Mouse (Mus musculus): ENCODE results near the gene Tmem223. TPM values are rescaled to one million over a fixed set of nuclear protein-coding genes. Genes with fewer than 3 reads are reported as not detected.

Tmem223 gene
- polyA plus RNA-seq, 1 experiment from 2014 or later = 270 TPM

GRCm38 (mm10) chr19:8758899-8759298 lies 11.9 kb upstream of the Tmem223 start:
- peaks cover 16% of the 10 kb centered on the region for H3K4me1 ChIP-seq (ENCODE audit: control insufficient read depth, insufficient read depth, low read length)
- no peaks in the 10 kb centered on the region for H3K27me3 ChIP-seq (ENCODE audit: control insufficient read depth, insufficient read depth, low read length)
- peaks cover 35% of the 10 kb centered on the region for H3K36me3 ChIP-seq (ENCODE audit: control insufficient read depth, insufficient read depth, low read length)
- WGBS = 94% methylated on average over 2 of the region's 2 CpGs
- no peak overlapping the region for H3K27ac ChIP-seq (replicated peaks; ENCODE audit: low read depth, low read length)
- H3K9me3 ChIP-seq (ENCODE audit: control insufficient read depth, low read length) = no peaks in the 10 kb centered on the region
- no peak overlapping the region for H3K9ac ChIP-seq (replicated peaks; ENCODE audit: low read length)
- ATAC-seq (ENCODE audit: low FRiP score, low TSS enrichment) (no peak), DNase-seq (no peak)
- peak overlapping the region; percentile 84; the same call in 1 of the 2 replicates for H3K4me2 ChIP-seq (ENCODE audit: low read length)
- H3K4me3 ChIP-seq (replicated peaks; ENCODE audit: low read depth, low read length) = no peak overlapping the region

- H3K27me3 ChIP-seq (ENCODE audit: control insufficient read depth, insufficient read depth, low read length) = no peaks in the 10 kb centered on the region
- peaks cover 7% of the 10 kb centered on the region; the same call in 1 of the 2 replicates for H3K9me3 ChIP-seq (ENCODE audit: control insufficient read depth, low read length)
- WGBS = 92% methylated on average over 2 of the region's 2 CpGs
- DNase-seq (no peak), ATAC-seq (ENCODE audit: low FRiP score, low TSS enrichment) (no peak)
- H3K36me3 ChIP-seq (ENCODE audit: control insufficient read depth, insufficient read depth, low read length) = peaks cover 37% of the 10 kb centered on the region
- no peak overlapping the region for H3K4me3 ChIP-seq (replicated peaks; ENCODE audit: low read depth, low read length)
- no peak overlapping the region for H3K9ac ChIP-seq (replicated peaks; ENCODE audit: low read length)
- H3K27ac ChIP-seq (replicated peaks; ENCODE audit: low read depth, low read length) = no peak overlapping the region
- H3K4me1 ChIP-seq (ENCODE audit: control insufficient read depth, insufficient read depth, low read length) = peaks cover 16% of the 10 kb centered on the region
- no peak overlapping the region for H3K4me2 ChIP-seq (ENCODE audit: low read length)
Observed at GRCm38 (mm10) chr19:8760757-8761156, 10.0 kb upstream of the Tmem223 start.

DNA sequence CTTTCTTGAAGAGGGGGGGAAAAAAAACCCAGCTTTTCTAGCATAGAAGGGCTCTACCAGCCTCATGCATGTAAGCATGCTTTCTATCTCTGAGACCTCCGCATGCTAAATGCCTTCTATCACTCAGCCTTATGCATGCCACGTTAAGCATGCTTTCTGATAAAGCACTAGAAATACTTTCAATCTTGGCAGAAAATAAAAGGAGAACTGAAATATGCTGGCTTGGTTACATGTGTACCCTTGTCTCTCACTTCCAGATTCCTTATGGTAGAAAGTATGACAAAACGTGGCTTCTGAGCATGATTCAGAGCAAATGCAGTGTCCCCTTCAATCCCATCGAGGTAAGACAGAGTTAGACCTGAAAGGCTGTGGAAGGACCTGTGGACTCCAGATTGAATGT lies 7.5 kb upstream of the Tmem223 start:
- Histone ChIP-seq H3K27ac (replicated peaks; ENCODE audit: low read depth, low read length) (no peak overlapping the region), H3K4me2 (ENCODE audit: low read length) (no peak overlapping the region), H3K4me1 (ENCODE audit: control insufficient read depth, insufficient read depth, low read length) (peaks cover 3% of the 10 kb centered on the region), H3K27me3 (ENCODE audit: control insufficient read depth, insufficient read depth, low read length) (no peaks in the 10 kb centered on the region), H3K36me3 (ENCODE audit: control insufficient read depth, insufficient read depth, low read length) (peaks cover 62% of the 10 kb centered on the region), H3K4me3 (replicated peaks; ENCODE audit: low read depth, low read length) (no peak overlapping the region), H3K9ac (replicated peaks; ENCODE audit: low read length) (no peak overlapping the region), H3K9me3 (ENCODE audit: control insufficient read depth, low read length) (peaks cover 7% of the 10 kb centered on the region; the same call in 1 of the 2 replicates)
- WGBS = 97% methylated on average over 4 of the region's 4 CpGs
- DNase-seq = no peak
- no peak for ATAC-seq (ENCODE audit: low FRiP score, low TSS enrichment)

DNA sequence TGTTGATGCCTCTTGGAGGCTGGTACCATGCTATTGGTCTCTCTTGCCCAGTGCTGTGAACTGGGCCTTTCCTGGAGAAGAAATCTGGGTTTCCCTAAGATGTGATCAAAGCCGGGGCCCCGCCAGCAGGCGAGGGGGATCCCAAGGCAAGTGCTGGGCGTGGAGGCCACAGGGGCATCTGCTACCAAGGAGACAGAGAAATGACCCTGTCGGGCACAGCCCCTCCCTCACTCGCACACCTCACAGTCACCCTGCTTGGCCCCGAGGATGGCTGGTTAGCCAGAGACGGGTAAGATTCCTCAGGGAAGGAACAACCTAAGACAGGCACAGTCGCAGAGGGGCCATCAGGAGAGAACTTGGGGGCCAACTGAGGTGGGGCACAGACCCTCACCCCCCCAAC lies 5.2 kb upstream of the Tmem223 start:
- no peak overlapping the region for H3K4me3 ChIP-seq (replicated peaks; ENCODE audit: low read depth, low read length)
- H3K27ac ChIP-seq (replicated peaks; ENCODE audit: low read depth, low read length) = no peak overlapping the region
- H3K9me3 ChIP-seq (ENCODE audit: control insufficient read depth, low read length) = peaks cover 7% of the 10 kb centered on the region; the same call in 1 of the 2 replicates
- H3K27me3 ChIP-seq (ENCODE audit: control insufficient read depth, insufficient read depth, low read length) = no peaks in the 10 kb centered on the region
- no peak for ATAC-seq (ENCODE audit: low FRiP score, low TSS enrichment)
- DNase-seq = no peak
- 98% methylated on average over 9 of the region's 9 CpGs for WGBS
- H3K4me2 ChIP-seq (ENCODE audit: low read length) = no peak overlapping the region
- H3K36me3 ChIP-seq (ENCODE audit: control insufficient read depth, insufficient read depth, low read length) = peaks cover 85% of the 10 kb centered on the region
- H3K4me1 ChIP-seq (ENCODE audit: control insufficient read depth, insufficient read depth, low read length) = 0 out of 2 replicates have a peak, but pooled peaks cover 3% of the 10 kb centered on the region
- H3K9ac ChIP-seq (replicated peaks; ENCODE audit: low read length) = no peak overlapping the region

DNA sequence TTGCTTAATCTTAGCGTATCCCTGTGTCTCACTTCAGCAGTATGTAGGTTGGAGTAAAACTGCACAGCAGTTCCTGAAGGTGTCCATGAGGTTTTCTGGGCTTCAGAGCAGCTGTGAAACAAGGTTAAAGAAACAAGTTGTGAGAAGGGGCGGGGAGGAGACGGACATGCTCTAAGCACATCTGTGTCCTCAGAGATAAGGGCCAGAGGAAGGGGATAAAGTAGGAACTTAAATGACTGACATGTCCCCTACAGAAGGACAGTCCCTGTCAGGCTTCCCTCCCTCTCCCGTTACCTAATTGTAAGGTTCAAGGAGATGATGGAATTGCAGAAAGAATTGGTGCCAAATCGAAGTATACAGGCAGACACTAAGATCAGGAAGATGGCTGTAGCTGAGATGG lies 2.2 kb downstream of the Tmem223 start:
- Histone ChIP-seq H3K9ac (replicated peaks; ENCODE audit: low read length) (no peak overlapping the region), H3K4me1 (ENCODE audit: control insufficient read depth, insufficient read depth, low read length) (peaks cover 34% of the 10 kb centered on the region), H3K9me3 (ENCODE audit: control insufficient read depth, low read length) (no peaks in the 10 kb centered on the region), H3K27ac (replicated peaks; ENCODE audit: low read depth, low read length) (no peak overlapping the region), H3K36me3 (ENCODE audit: control insufficient read depth, insufficient read depth, low read length) (peaks cover 51% of the 10 kb centered on the region), H3K4me2 (ENCODE audit: low read length) (peak overlapping the region; percentile 100), H3K27me3 (ENCODE audit: control insufficient read depth, insufficient read depth, low read length) (no peaks in the 10 kb centered on the region), H3K4me3 (replicated peaks; ENCODE audit: low read depth, low read length) (peak overlapping the region; percentile 10; the same call in 1 of the 2 replicates)
- WGBS = 91% methylated on average over 5 of the region's 5 CpGs
- ATAC-seq (ENCODE audit: low FRiP score, low TSS enrichment) (no peak), DNase-seq (no peak)

- DNase-seq = no peak
Observed at GRCm38 (mm10) chr19:8773409-8773808, 2.6 kb downstream of the Tmem223 start.

GRCm38 (mm10) chr19:8774086-8774835 lies 3.5 kb downstream of the Tmem223 start, which contains the start of gene Tmem179b:
Gene Tmem179b, minus strand, starts transcription at chr19:8774467.
- peaks cover 46% of the 10 kb centered on the region for H3K36me3 ChIP-seq (ENCODE audit: control insufficient read depth, insufficient read depth, low read length)
- under 1% methylated on average over 68 of the region's 68 CpGs for WGBS
- peak; percentile 93 for ATAC-seq (ENCODE audit: low FRiP score, low TSS enrichment)

More at GRCm38 (mm10) chr19:8773409-8773808, 2.6 kb downstream of the Tmem223 start:
- peak overlapping the region; percentile 100 for H3K4me2 ChIP-seq (ENCODE audit: low read length)
- H3K4me1 ChIP-seq (ENCODE audit: control insufficient read depth, insufficient read depth, low read length) = peaks cover 34% of the 10 kb centered on the region
- peak overlapping the region; percentile 78; the same call in 1 of the 2 replicates for H3K9ac ChIP-seq (replicated peaks; ENCODE audit: low read length)
- no peak overlapping the region for H3K27ac ChIP-seq (replicated peaks; ENCODE audit: low read depth, low read length)
- H3K4me3 ChIP-seq (replicated peaks; ENCODE audit: low read depth, low read length) = peak overlapping the region; percentile 64
- no peaks in the 10 kb centered on the region for H3K27me3 ChIP-seq (ENCODE audit: control insufficient read depth, insufficient read depth, low read length)
- no peak for ATAC-seq (ENCODE audit: low FRiP score, low TSS enrichment)
- 57% methylated on average over 6 of the region's 6 CpGs for WGBS
- no peaks in the 10 kb centered on the region for H3K9me3 ChIP-seq (ENCODE audit: control insufficient read depth, low read length)
- peaks cover 51% of the 10 kb centered on the region for H3K36me3 ChIP-seq (ENCODE audit: control insufficient read depth, insufficient read depth, low read length)

DNA sequence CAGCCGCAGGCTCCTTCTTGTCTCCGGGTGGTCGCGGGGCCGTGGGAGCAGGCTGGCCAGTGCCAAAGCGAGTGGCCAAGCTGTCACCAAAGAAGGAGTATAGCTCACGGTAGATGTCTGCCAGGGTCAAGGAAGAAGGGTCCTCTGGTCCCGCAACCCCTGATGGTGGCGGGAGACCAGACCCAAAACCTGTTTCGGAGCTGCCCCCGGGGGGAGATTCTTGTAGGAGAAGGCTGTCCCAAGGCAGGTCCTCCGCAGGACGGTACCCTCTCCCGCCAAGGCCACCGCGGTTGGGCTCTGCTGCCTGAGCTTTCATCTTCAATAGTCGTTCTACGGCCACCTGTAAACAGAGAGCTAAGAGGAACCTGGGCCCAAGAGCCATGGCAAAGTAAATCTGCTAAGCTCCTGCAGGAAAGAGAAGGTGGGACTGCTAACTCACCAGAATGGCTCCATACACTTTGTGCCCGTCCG lies 4.2 kb downstream of the Tmem223 start:
- WGBS = 5% methylated on average over 20 of the region's 20 CpGs
- H3K4me2 ChIP-seq (ENCODE audit: low read length) = peak overlapping the region; percentile 100
- H3K27ac ChIP-seq (replicated peaks; ENCODE audit: low read depth, low read length) = peak overlapping the region; percentile 99
- peak overlapping the region; percentile 78 for H3K9ac ChIP-seq (replicated peaks; ENCODE audit: low read length)
- ATAC-seq (ENCODE audit: low FRiP score, low TSS enrichment) = no peak; the same call in 1 of the 2 replicates
- H3K27me3 ChIP-seq (ENCODE audit: control insufficient read depth, insufficient read depth, low read length) = no peaks in the 10 kb centered on the region
- peak overlapping the region; percentile 64 for H3K4me3 ChIP-seq (replicated peaks; ENCODE audit: low read depth, low read length)
- no peak for DNase-seq
- no peaks in the 10 kb centered on the region for H3K9me3 ChIP-seq (ENCODE audit: control insufficient read depth, low read length)
- H3K36me3 ChIP-seq (ENCODE audit: control insufficient read depth, insufficient read depth, low read length) = peaks cover 42% of the 10 kb centered on the region
- peaks cover 34% of the 10 kb centered on the region for H3K4me1 ChIP-seq (ENCODE audit: control insufficient read depth, insufficient read depth, low read length)

More at GRCm38 (mm10) chr19:8774086-8774835, 3.5 kb downstream of the Tmem223 start, which contains the start of gene Tmem179b:
- Histone ChIP-seq H3K9me3 (ENCODE audit: control insufficient read depth, low read length) (no peaks in the 10 kb centered on the region), H3K4me1 (ENCODE audit: control insufficient read depth, insufficient read depth, low read length) (peaks cover 34% of the 10 kb centered on the region), H3K27me3 (ENCODE audit: control insufficient read depth, insufficient read depth, low read length) (no peaks in the 10 kb centered on the region), H3K4me3 (replicated peaks; ENCODE audit: low read depth, low read length) (peak within 1 kb of the TSS; percentile 64), H3K4me2 (ENCODE audit: low read length) (peak within 1 kb of the TSS; percentile 100), H3K27ac (replicated peaks; ENCODE audit: low read depth, low read length) (peak within 1 kb of the TSS; percentile 99), H3K9ac (replicated peaks; ENCODE audit: low read length) (peak within 1 kb of the TSS; percentile 78)
- peak; percentile 98 for DNase-seq

All from midbrain, embryonic 14.5 days (tissue).